Mouse (Mus musculus) neural tube, embryonic 11.5 days (tissue): ENCODE results near the gene Gm49384. TPM values are rescaled to one million over a fixed set of nuclear protein-coding genes. Genes with fewer than 3 reads are reported as not detected.
A peak's percentile ranks its signal among the peaks of the same experiment; 100 is the strongest.

Experiments
- ATAC-seq: fragments of 200-750 bp; cut with Nextera tagmentation; 2 replicates; pipeline ENCODE4 v1.8.0; 2017; ENCODE audit warnings: moderate number of reproducible peaks, mild to moderate bottlenecking, moderate TSS enrichment, moderate library complexity; ENCODE audit not compliant: insufficient read depth, low FRiP score, low TSS enrichment
- DNase-seq: peaks from one replicate; pipeline ENCODE4 v3.0.0-alpha.2; 2015; ENCODE audit warnings: low spot score
- H3K27ac ChIP-seq: fragments of 300-500 bp; sonication (generic); 2 replicates; pipeline ENCODE4 v1.5.1; 2014; ENCODE audit warnings: low read depth, mild to moderate bottlenecking, low read length
- H3K27me3 ChIP-seq: fragments of 300-500 bp; sonication (generic); 2 replicates; pipeline ENCODE4 v1.6.1; 2014; ENCODE audit warnings: mild to moderate bottlenecking, low read length, mixed read lengths; ENCODE audit not compliant: control insufficient read depth, insufficient read depth
- H3K36me3 ChIP-seq: fragments of 300-500 bp; sonication (generic); 2 replicates; pipeline ENCODE4 v1.6.1; 2014; ENCODE audit warnings: mild to moderate bottlenecking, low read length, moderate library complexity, mixed read lengths; ENCODE audit not compliant: control insufficient read depth, insufficient read depth
- H3K4me1 ChIP-seq: fragments of 300-500 bp; sonication (generic); 2 replicates; pipeline ENCODE4 v1.6.1; 2014; ENCODE audit warnings: low read length, mixed read lengths; ENCODE audit not compliant: control insufficient read depth, insufficient read depth
- H3K4me2 ChIP-seq: fragments of 300-500 bp; sonication (generic); 2 replicates; pipeline ENCODE4 v1.6.1; 2014; ENCODE audit warnings: low read depth, mild to moderate bottlenecking, moderate library complexity
- H3K4me3 ChIP-seq: fragments of 300-500 bp; sonication (generic); 2 replicates; pipeline ENCODE4 v1.5.1; 2014; ENCODE audit warnings: low read depth, low read length
- H3K9ac ChIP-seq: fragments of 300-500 bp; sonication (generic); 2 replicates; pipeline ENCODE4 v1.6.1; 2014; ENCODE audit warnings: mild to moderate bottlenecking, low read length
- H3K9me3 ChIP-seq: fragments of 300-500 bp; sonication (generic); 2 replicates; pipeline ENCODE4 v1.6.1; 2016; ENCODE audit warnings: low read length; ENCODE audit not compliant: control insufficient read depth
- WGBS: fragments of 180-500 bp; shearing (Covaris S2); extraction: QIAGEN DNeasy Blood & Tissue Kit; methylation state at CpG from one replicate; pipeline ENCODE4 v1.1.7; 2014; 5-methylcytosine and 5-hydroxymethylcytosine counted together
- polyA plus RNA-seq: library from polyadenylated mRNA; unstranded; fragments of >200 nt; fragmentation: Nextera tagmentation; extraction: Ambion mirVana; gene quantifications from 2 replicates; pipeline ENCODE4 v1.2.1, GENCODE M21; 2014

Gene Gm49384
- polyA plus RNA-seq, 1 experiment from 2014 or later, result 32.1 TPM

DNA sequence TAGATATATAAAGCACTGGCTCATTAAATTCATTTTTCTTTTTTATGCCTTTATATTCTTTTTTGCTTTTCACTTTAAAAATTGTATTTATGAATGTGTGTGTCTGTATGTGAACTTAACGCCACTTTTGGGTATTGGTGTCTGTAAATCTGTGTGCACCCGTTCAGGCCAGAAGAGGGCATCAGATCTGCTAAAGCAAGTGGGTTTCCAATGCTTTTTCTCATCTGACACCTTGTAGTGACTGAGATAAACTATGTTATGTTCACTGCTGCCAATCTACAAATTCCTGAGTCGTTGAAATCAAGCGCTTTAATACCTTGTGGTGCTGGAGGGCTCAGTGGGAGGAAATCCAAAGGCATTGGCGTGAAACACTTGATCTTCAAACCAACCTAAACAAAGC is 7.0 kb upstream of the Gm49384 start:
- 92% methylated on average over 5 of the region's 5 CpGs for WGBS
- ATAC-seq, result no peak
- Histone ChIP-seq H3K4me1 (no peaks in the 10 kb centered on the region), H3K36me3 (peaks cover 5% of the 10 kb centered on the region; the same call in 1 of the 2 replicates), H3K27me3 (no peaks in the 10 kb centered on the region), H3K4me2 (no peak overlapping the region), H3K9me3 (no peaks in the 10 kb centered on the region), H3K4me3 (no peak overlapping the region), H3K27ac (no peak overlapping the region), H3K9ac (no peak overlapping the region)
- DNase-seq, result no peak

DNA sequence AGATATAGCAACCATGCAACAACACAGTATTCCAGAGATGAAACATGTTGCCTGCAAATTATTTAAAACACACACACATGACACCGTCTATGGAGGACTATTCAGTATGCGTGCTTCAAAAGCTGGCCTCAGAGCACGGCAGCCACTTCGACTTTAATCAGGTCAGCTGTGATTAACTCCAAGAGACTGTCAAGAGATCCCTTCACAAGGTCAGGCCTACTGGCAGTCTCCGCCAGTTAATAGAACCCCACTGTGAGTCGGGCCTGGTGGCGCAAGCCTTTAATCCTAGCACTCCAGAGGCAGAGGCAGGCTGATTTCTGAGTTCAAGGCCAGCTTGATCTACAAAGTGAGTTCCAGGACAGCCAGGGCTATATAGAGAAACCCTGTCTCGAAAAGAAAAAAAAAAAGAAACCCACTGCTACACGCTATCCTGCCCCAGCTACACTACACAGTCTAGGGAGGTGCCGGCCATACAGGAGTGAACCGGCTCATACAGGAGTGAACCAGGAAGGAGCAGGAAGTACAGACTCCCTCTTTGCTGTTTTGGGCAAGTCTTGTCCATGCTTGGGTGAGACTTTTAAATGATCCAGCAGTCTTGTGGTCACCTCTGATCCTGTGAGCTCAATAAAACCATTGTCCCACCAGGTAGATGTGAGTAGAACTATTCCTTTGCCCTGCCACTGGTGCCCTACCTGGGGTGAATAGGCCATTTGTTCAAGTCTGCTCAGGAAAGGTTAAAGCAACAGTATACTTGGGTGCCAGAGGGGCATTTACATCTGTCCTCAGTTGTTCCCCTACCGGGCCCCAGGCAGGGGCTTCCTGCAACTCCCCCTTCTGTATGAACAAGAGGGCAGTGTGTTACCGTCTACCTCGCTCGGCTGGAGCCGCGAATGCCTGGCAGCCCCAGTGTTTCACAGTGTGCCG is 6.3 kb upstream of the Gm49384 start:
- 88% methylated on average over 18 of the region's 18 CpGs for WGBS
- H3K27ac ChIP-seq, result no peak overlapping the region
- H3K9ac ChIP-seq, result no peak overlapping the region
- no peak overlapping the region for H3K4me2 ChIP-seq
- no peak overlapping the region for H3K4me3 ChIP-seq
- peaks cover 5% of the 10 kb centered on the region; the same call in 1 of the 2 replicates for H3K36me3 ChIP-seq
- H3K9me3 ChIP-seq, result no peaks in the 10 kb centered on the region
- no peaks in the 10 kb centered on the region for H3K4me1 ChIP-seq
- DNase-seq, result no peak
- no peaks in the 10 kb centered on the region for H3K27me3 ChIP-seq
- ATAC-seq, result no peak

DNA sequence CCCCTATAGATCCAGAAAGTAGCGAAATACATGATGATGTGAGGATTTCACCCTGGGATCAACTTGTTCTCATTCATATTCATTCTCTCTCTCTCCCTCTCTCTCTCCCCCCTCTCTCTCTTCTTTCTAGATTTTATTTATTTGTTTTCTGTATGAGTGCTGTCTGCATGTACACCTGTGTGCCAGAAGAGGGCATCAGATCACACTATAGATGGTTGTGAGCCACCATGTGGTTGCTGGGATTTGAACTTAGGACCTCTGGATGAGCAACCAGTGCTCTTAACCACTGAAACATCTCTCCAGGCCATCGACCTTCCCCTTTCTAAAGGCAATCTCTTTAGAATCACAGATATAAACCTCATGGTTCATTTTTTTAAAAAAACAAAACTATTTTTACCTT is 4.5 kb upstream of the Gm49384 start:
- Histone ChIP-seq H3K27me3 (no peaks in the 10 kb centered on the region), H3K9ac (no peak overlapping the region), H3K27ac (no peak overlapping the region), H3K4me1 (no peaks in the 10 kb centered on the region), H3K9me3 (no peaks in the 10 kb centered on the region), H3K4me2 (no peak overlapping the region), H3K4me3 (no peak overlapping the region), H3K36me3 (peaks cover 5% of the 10 kb centered on the region; the same call in 1 of the 2 replicates)
- ATAC-seq (no peak), DNase-seq (no peak)
- WGBS, result 93% methylated on average over 2 of the region's 2 CpGs

DNA sequence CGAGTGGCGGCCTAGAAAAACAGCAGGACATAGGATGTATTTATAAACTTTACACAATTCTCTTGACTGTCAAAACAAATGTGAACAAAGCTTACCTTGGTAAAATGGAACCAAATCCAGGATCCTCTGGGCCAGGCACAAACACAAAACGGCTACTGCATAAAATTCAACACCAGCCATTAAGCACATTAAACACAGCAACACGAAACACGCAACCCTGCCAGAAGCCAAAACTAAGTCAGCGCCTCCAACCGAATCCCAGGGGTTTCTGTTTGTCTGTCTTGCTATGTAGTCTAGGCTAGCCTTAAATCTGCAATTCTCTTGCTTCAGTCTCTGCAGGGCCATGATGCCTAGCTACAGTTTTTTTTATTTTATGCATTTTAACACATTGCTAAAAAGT is 3.9 kb upstream of the Gm49384 start:
- 95% methylated on average over 7 of the region's 7 CpGs for WGBS
- Histone ChIP-seq H3K4me3 (no peak overlapping the region), H3K4me2 (no peak overlapping the region), H3K27ac (no peak overlapping the region), H3K4me1 (no peaks in the 10 kb centered on the region), H3K9ac (no peak overlapping the region), H3K9me3 (no peaks in the 10 kb centered on the region), H3K36me3 (peaks cover 5% of the 10 kb centered on the region; the same call in 1 of the 2 replicates), H3K27me3 (no peaks in the 10 kb centered on the region)
- ATAC-seq (no peak), DNase-seq (no peak)

DNA sequence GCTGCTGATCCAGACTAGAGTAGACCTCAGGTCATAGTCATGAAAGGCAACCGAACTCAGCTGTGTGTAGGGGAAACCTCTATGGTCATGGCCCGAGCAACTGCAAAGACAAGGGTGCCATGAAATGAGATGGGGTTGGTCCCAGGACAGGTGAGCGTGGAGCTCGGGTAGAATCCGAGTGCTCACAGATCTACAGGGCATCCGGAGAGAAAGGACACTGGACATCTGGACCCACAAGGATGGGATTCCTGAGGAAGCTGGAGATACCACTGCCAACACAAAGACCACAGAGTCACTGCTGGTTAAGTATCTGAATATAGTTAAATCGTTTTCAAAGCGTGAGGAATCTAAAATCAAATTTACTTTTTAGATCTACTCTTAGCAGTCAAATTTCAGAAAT is 3.3 kb upstream of the Gm49384 start:
- Histone ChIP-seq H3K9ac (no peak overlapping the region), H3K27ac (no peak overlapping the region), H3K4me1 (no peaks in the 10 kb centered on the region), H3K36me3 (peaks cover 4% of the 10 kb centered on the region), H3K4me2 (no peak overlapping the region), H3K9me3 (no peaks in the 10 kb centered on the region), H3K27me3 (no peaks in the 10 kb centered on the region), H3K4me3 (no peak overlapping the region)
- WGBS, result 96% methylated on average over 8 of the region's 8 CpGs
- no peak for DNase-seq
- no peak for ATAC-seq

DNA sequence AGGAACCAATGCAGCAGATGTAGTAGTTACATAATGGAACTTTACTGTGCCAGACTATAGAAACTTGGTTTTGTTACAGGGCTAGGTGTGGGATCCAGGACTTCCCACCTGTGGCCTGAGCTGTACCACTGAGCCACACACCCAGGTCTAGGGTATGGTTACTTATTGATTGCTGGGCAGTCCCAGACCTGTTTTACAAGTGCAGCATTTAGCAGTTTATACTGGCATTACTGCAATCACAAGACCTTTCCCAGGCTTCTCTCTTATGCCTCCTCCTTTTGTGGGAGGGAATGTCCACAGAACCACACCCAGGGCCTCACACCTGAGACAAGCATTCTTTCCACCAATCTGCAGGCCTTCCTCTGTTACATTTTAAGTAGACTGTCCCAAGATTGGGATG is 5.1 kb downstream of the Gm49384 start:
- H3K4me3 ChIP-seq, result no peak overlapping the region
- H3K4me1 ChIP-seq, result peaks cover 12% of the 10 kb centered on the region
- H3K36me3 ChIP-seq, result no peaks in the 10 kb centered on the region; the same call in 1 of the 2 replicates
- DNase-seq (no peak), ATAC-seq (no peak)
- H3K27ac ChIP-seq, result no peak overlapping the region
- no peaks in the 10 kb centered on the region for H3K9me3 ChIP-seq
- H3K27me3 ChIP-seq, result no peaks in the 10 kb centered on the region
- H3K9ac ChIP-seq, result no peak overlapping the region
- 0 out of 2 replicates have a peak overlapping the region, but pooled peaks have one; percentile 12 for H3K4me2 ChIP-seq

DNA sequence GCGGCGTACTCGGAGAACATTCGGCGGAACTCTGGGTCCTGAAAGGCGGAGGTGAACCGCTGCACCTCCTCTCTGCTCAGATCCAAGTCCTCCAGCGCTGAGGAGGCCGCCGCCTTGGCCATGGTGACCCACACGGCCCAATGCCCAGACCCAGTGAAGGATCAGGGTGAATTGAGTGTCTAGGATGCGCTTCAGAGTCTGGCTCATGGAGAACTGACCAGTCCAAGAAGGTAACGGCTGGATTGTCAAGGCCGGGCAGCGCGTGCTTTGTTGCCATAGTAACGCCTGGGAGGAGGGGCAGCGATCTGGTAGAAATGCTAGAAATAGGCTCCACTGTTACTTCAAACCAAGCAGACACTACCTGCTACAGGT is 5.9 kb downstream of the Gm49384 start, which contains the start of gene Dnaaf2:
Gene Dnaaf2 (minus strand): TSS at position 266 of the 372 bp plus-strand sequence.
- no peaks in the 10 kb centered on the region for H3K27me3 ChIP-seq
- peak; percentile 56 for ATAC-seq
- peak; percentile 78 for DNase-seq
- no peaks in the 10 kb centered on the region; the same call in 1 of the 2 replicates for H3K36me3 ChIP-seq
- H3K4me2 ChIP-seq, result peak within 1 kb of the TSS; percentile 97
- no peaks in the 10 kb centered on the region for H3K9me3 ChIP-seq
- peak within 1 kb of the TSS; percentile 94 for H3K4me3 ChIP-seq
- WGBS, result 0% methylated on average over 18 of the region's 18 CpGs
- peaks cover 12% of the 10 kb centered on the region for H3K4me1 ChIP-seq
- peak within 1 kb of the TSS; percentile 83 for H3K27ac ChIP-seq
- peak within 1 kb of the TSS; percentile 83 for H3K9ac ChIP-seq

DNA sequence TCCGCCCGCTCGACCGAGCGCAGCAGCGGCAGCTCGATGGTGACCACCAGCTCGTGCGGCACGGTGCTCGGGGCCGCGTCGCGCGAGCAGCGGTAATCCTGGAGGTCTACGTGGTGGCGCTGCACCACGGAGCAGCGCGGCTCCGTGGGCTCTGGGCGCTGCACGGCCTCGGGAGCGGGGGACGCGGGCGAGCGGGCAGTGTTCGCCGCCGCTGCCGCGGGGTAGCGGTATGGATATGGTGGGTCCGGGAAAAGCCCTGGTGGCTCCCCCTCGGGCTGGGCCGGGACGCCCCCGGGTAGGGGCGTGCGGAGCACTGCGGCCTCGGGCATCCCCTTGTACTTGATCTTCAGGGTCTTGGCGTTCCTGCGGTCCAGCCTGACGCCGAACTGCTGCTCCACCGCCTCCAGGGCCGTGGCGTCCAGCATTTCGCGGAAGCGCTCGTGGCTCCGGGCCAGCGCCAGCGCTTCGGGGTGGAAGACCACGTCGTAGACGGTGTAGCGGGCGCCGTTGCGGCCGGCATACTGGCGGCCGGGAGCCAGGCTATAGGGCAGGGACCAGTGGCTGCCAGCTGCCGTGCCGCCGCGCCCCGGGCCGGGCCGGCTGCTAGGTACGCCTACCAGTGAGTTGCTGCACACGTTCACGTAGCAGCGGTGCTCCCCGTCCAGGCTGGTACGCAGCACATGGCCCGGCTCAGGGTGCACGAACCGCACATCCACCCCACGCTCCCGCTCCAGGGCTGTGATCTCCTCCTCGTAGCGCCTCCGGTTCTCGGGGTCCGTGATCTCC is 6.5 kb downstream of the Gm49384 start:
- WGBS, result under 1% methylated on average over 84 of the region's 94 CpGs
- Histone ChIP-seq H3K9ac (peak overlapping the region; percentile 83), H3K27me3 (no peaks in the 10 kb centered on the region), H3K27ac (peak overlapping the region; percentile 83), H3K4me3 (peak overlapping the region; percentile 94), H3K36me3 (no peaks in the 10 kb centered on the region; the same call in 1 of the 2 replicates), H3K9me3 (no peaks in the 10 kb centered on the region), H3K4me1 (peaks cover 12% of the 10 kb centered on the region), H3K4me2 (peak overlapping the region; percentile 97)
- DNase-seq, result peak; percentile 62
- ATAC-seq, result peak; percentile 74
